In the genomic region with DNA sequence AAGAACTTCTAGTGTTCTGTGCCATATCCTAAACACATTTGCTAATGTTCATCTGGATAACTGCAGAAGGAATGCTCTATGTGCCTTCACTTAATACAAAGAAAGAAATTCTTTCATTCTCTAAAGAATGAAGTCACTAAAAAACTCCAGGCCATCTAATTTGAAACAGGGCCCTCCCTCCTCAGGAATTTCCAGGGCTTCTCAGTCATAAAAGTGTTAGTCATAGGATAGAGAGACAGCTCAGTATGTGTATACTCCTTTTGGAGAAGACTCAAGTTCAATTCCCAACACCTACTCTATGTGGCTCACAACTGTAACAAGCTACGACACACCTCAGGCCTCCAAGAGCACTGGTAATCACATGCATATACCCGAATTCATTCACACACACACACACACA, we compare ENCODE assay signal across 12 mouse cellular contexts. TPM values are rescaled to one million over a fixed set of nuclear protein-coding genes. Genes with fewer than 3 reads are reported as not detected.
DNase-seq lines count a peak whose midpoint lies in the region; ATAC-seq and TF ChIP-seq lines count a peak whose summit lies in the region.
"Had no signal": no experiment of that assay in that cellular context is flagged by ENCODE, and none has a peak within 500 bp of the region (broad histone marks: within the 10 kb centered on the region; RNA-seq: fewer than 3 reads in every experiment).

No protein-coding gene starts in this region.

- no peaks in the 10 kb centered on the region for H3K9me3 ChIP-seq in kidney, embryonic 15.5 days (replicated peaks)
- H3K9me3 ChIP-seq in MEL (replicated peaks; ENCODE audit: insufficient read depth, low read length), result no peaks in the 10 kb centered on the region
- H3K9me3 ChIP-seq in embryonic facial prominence, embryonic 14.5 days (ENCODE audit: control insufficient read depth, low read length), result no peaks in the 10 kb centered on the region
- H3K9me3 ChIP-seq in forebrain, embryonic 10.5 days, result no peaks in the 10 kb centered on the region
- H3K9me3 ChIP-seq: forebrain, embryonic 13.5 days; hindbrain, embryonic 15.5 days; neural tube, embryonic 12.5 days had no signal

- TF ChIP-seq POLR2A in MEL (IDR thresholded peaks at IDR 0.05; ENCODE audit: control insufficient read depth in 1 of 2, insufficient read depth in 1 of 2, low read depth in 1 of 2, low read length in 2 of 2, poor library complexity in 1 of 2), result no peak

- H3K27me3 ChIP-seq in kidney, embryonic 15.5 days, result no peaks in the 10 kb centered on the region
- H3K27me3 ChIP-seq in MEL (ENCODE audit: control insufficient read depth in 1 of 2, insufficient read depth in 2 of 2, low read length in 2 of 2), result no peaks in the 10 kb centered on the region
- no peaks in the 10 kb centered on the region for H3K27me3 ChIP-seq in embryonic facial prominence, embryonic 14.5 days (replicated peaks; ENCODE audit: control insufficient read depth, insufficient read depth, low read length)
- no peaks in the 10 kb centered on the region for H3K27me3 ChIP-seq in forebrain, embryonic 10.5 days (ENCODE audit: poor library complexity, severe bottlenecking)
- H3K27me3 ChIP-seq: forebrain, embryonic 13.5 days; hindbrain, embryonic 15.5 days; neural tube, embryonic 12.5 days had no signal

- 75% methylated on average over 2 of the region's 2 CpGs for WGBS in kidney, embryonic 15.5 days
- whole genome bisulfite sequencing in embryonic facial prominence, embryonic 14.5 days, result 70% methylated on average over 2 of the region's 2 CpGs
- WGBS in forebrain, embryonic 10.5 days, result 72% methylated on average over 2 of the region's 2 CpGs

- no peak for ATAC-seq in kidney, embryonic 15.5 days (replicated peaks; ENCODE audit: low FRiP score)
- peak; percentile 47; the same call in 1 of the 2 replicates for ATAC-seq in embryonic facial prominence, embryonic 14.5 days (ENCODE audit: low read depth)
- ATAC-seq: forebrain, embryonic 13.5 days had no signal

- peaks cover 13% of the 10 kb centered on the region for H3K4me1 ChIP-seq in kidney, embryonic 15.5 days
- 0 out of 4 replicates have a peak, but pooled peaks cover 0 to 2% of the 10 kb centered on the region in 2 experiments for H3K4me1 ChIP-seq in MEL (ENCODE audit: control insufficient read depth in 1 of 2, insufficient read depth in 2 of 2, low read length in 2 of 2)
- H3K4me1 ChIP-seq in embryonic facial prominence, embryonic 14.5 days (ENCODE audit: control insufficient read depth, insufficient read depth, low read length), result peaks cover 4% of the 10 kb centered on the region
- H3K4me1 ChIP-seq in forebrain, embryonic 10.5 days, result peaks cover 22% of the 10 kb centered on the region
- H3K4me1 ChIP-seq: neural tube, embryonic 12.5 days had no signal

- H3K79me2 ChIP-seq in MEL (ENCODE audit: control insufficient read depth, insufficient read depth, low read length, poor library complexity), result peaks cover 8% of the 10 kb centered on the region; the same call in 1 of the 2 replicates

- TF ChIP-seq CTCF in MEL (IDR thresholded peaks at IDR 0.05 in 2 of 3, conservative IDR thresholded peaks at IDR 0.05 in 1 of 3; ENCODE audit: control insufficient read depth in 1 of 3, insufficient read depth in 1 of 3, low read depth in 2 of 3, low read length in 3 of 3, poor library complexity in 1 of 3, severe bottlenecking in 1 of 3), result no peak

- no peak for TF ChIP-seq RAD21 in MEL (IDR thresholded peaks at IDR 0.05; ENCODE audit: low read depth, low read length)

- DNase-seq in kidney, postnatal 14 days, result peak; percentile 6
- DNase-seq in MEL (ENCODE audit: low read depth, low spot score), result no peak
- peak; percentile 67 for DNase-seq in embryonic facial prominence, embryonic 14.5 days (ENCODE audit: low spot score)
- DNase-seq in skeletal muscle tissue, adult 2 months (ENCODE audit: low read depth, low spot score), result peak; percentile 21
- DNase-seq in forebrain, embryonic 10.5 days (ENCODE audit: extremely low spot score, low spot score), result no peak
- DNase-seq in urinary bladder, postnatal 10 days (ENCODE audit: low spot score), result no peak
- DNase-seq: cerebellum, adult 8-10 months; right cerebral cortex, postnatal 25 days had no signal

- H3K4me3 ChIP-seq in kidney, embryonic 15.5 days (replicated peaks), result no peak overlapping the region
- no peak overlapping the region for H3K4me3 ChIP-seq in MEL (ENCODE audit: control insufficient read depth in 1 of 2, insufficient read depth in 1 of 2, low read depth in 2 of 2, low read length in 2 of 2)
- H3K4me3 ChIP-seq in embryonic facial prominence, embryonic 14.5 days (ENCODE audit: low read depth, low read length), result no peak overlapping the region
- H3K4me3 ChIP-seq in forebrain, embryonic 10.5 days, result no peak overlapping the region
- H3K4me3 ChIP-seq: forebrain, embryonic 13.5 days; hindbrain, embryonic 15.5 days; neural tube, embryonic 12.5 days had no signal

- no peak for TF ChIP-seq EP300 in MEL (IDR thresholded peaks at IDR 0.05; ENCODE audit: low read depth in 1 of 2, low read length in 2 of 2)

- H3K36me3 ChIP-seq in kidney, embryonic 15.5 days, result peaks cover 8% of the 10 kb centered on the region
- peaks cover 5 to 11% of the 10 kb centered on the region in 2 experiments; a peak in 3 of 4 replicates for H3K36me3 ChIP-seq in MEL (ENCODE audit: control insufficient read depth in 1 of 2, insufficient read depth in 2 of 2, low read length in 2 of 2)
- H3K36me3 ChIP-seq in embryonic facial prominence, embryonic 14.5 days (ENCODE audit: control insufficient read depth, insufficient read depth, low read length), result peaks cover 9% of the 10 kb centered on the region; the same call in 1 of the 2 replicates
- peaks cover 9% of the 10 kb centered on the region; the same call in 1 of the 2 replicates for H3K36me3 ChIP-seq in forebrain, embryonic 10.5 days (replicated peaks)
- H3K36me3 ChIP-seq: neural tube, embryonic 12.5 days had no signal

- H3K9ac ChIP-seq in kidney, embryonic 15.5 days, result no peak overlapping the region
- no peak overlapping the region for H3K9ac ChIP-seq in MEL (ENCODE audit: control insufficient read depth, low read depth, low read length, poor library complexity, severe bottlenecking)
- H3K9ac ChIP-seq in embryonic facial prominence, embryonic 14.5 days (ENCODE audit: low read depth, low read length), result no peak overlapping the region
- H3K9ac ChIP-seq: forebrain, embryonic 13.5 days; hindbrain, embryonic 15.5 days; neural tube, embryonic 12.5 days had no signal

- H3K27ac ChIP-seq in kidney, embryonic 15.5 days, result no peak overlapping the region
- no peak overlapping the region for H3K27ac ChIP-seq in MEL (ENCODE audit: control insufficient read depth, low read depth, low read length)
- peak overlapping the region; percentile 67 for H3K27ac ChIP-seq in embryonic facial prominence, embryonic 14.5 days (replicated peaks; ENCODE audit: low read depth, low read length)
- no peak overlapping the region for H3K27ac ChIP-seq in forebrain, embryonic 10.5 days
- H3K27ac ChIP-seq: forebrain, embryonic 13.5 days; hindbrain, embryonic 15.5 days; neural tube, embryonic 12.5 days had no signal

- no peak overlapping the region for H3K4me2 ChIP-seq in kidney, embryonic 15.5 days
- H3K4me2 ChIP-seq in embryonic facial prominence, embryonic 14.5 days (ENCODE audit: low read depth, low read length), result no peak overlapping the region
- H3K4me2 ChIP-seq: forebrain, embryonic 13.5 days; hindbrain, embryonic 15.5 days; neural tube, embryonic 12.5 days had no signal

TF ChIP-seq in MEL, 35 proteins besides CTCF, POLR2A, EP300 and RAD21:
- TF ChIP-seq ZNF384 (IDR thresholded peaks at IDR 0.05; ENCODE audit: low read depth, low read length), result 0 out of 2 replicates have a peak, but pooled peaks have one; percentile 48
- TF ChIP-seq POLR2AphosphoS5 (IDR thresholded peaks at IDR 0.05; ENCODE audit: borderline replicate concordance, low read depth, low read length), result no peak

RNA-seq across cellular contexts. Expression of gene Snx27, which starts 17.0 kb away (rescaled TPM):
- 47.2 and 50.9 TPM in 2 replicates for polyA plus RNA-seq in kidney, embryonic 15.5 days (2015; fragmentation: Nextera tagmentation; extraction: Ambion mirVana)
- 36.9 and 38.5 TPM in 2 replicates for total RNA-seq in MEL (2012; rRNA removed)
- polyA plus RNA-seq in MEL (2012; ENCODE audit: insufficient read depth in 1 of 2, insufficient read length in 2 of 2, low read depth in 1 of 2, low replicate concordance in 2 of 2, missing spikeins in 1 of 2), result 100 to 1,000 TPM in 1 of 2 experiments, 10 to 100 TPM in 1; 45.4 to 123 TPM
- polyA plus RNA-seq in embryonic facial prominence, embryonic 14.5 days (2014; fragmentation: Nextera tagmentation; extraction: Ambion mirVana), result 33.6 and 33.9 TPM in 2 replicates
- polyA plus RNA-seq in forebrain, embryonic 10.5 days (2016; fragmentation: Nextera tagmentation; extraction: Ambion mirVana), result 41.2 and 46.5 TPM in 2 replicates

Comparison
In these comparisons a context has a peak if more than half of its experiments do, and no peak if none do; other contexts are left out.
1. DNase-seq: peak in kidney, postnatal 14 days (single experiment), embryonic facial prominence, embryonic 14.5 days (single experiment) and skeletal muscle tissue, adult 2 months (single experiment); none in MEL (single experiment), forebrain, embryonic 10.5 days (single experiment) and urinary bladder, postnatal 10 days (single experiment).